Mouse (Mus musculus): ENCODE measurements at regions not wholly inside any gene's neighbourhood (a gene's known extent, or its start where the extent isn't known, plus 50 kb on each side); places are given as distances from the start of the nearest gene placed in this dataset.

DNA sequence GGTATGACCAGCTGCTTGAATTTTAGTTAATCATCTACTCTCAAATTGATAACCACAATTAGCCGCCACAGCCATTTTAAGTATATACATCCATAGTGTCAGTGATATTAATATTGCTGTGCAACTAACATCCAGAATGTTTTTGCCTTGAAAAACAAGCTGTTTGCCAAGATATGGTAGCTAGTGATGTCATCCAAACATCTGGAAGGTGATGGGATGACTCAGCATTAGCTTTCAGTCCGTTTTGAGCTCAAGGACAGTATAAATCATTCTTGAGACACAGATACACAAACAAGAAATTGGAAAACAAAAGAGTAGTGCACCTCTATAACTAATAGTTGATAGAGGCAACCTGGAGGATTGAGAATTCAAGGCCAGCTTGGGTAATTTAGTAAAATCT lies 146.7 kb upstream of the Amot start:
- Histone ChIP-seq H3K36me3 (ENCODE audit: control insufficient read depth in 1 of 2, insufficient read depth in 2 of 2, low read length in 2 of 2) (peaks cover 0 to 3% of the 10 kb centered on the region in 2 experiments; a peak in 1 of 4 replicates), H3K4me1 (ENCODE audit: control insufficient read depth in 1 of 2, insufficient read depth in 2 of 2, low read length in 2 of 2) (no peaks in the 10 kb centered on the region), H3K79me2 (ENCODE audit: control insufficient read depth, insufficient read depth, low read length, poor library complexity) (no peaks in the 10 kb centered on the region), H3K27me3 (ENCODE audit: control insufficient read depth in 1 of 2, insufficient read depth in 2 of 2, low read length in 2 of 2) (no peaks in the 10 kb centered on the region), H3K4me3 (ENCODE audit: control insufficient read depth in 1 of 2, insufficient read depth in 1 of 2, low read depth in 2 of 2, low read length in 2 of 2) (no peak overlapping the region), H3K9me3 (replicated peaks; ENCODE audit: insufficient read depth, low read length) (no peaks in the 10 kb centered on the region), H3K9ac (ENCODE audit: control insufficient read depth, low read depth, low read length, poor library complexity, severe bottlenecking) (no peak overlapping the region), H3K27ac (ENCODE audit: control insufficient read depth, low read depth, low read length) (no peak overlapping the region)
- no peak for TF ChIP-seq ZNF384 (IDR thresholded peaks at IDR 0.05; ENCODE audit: low read depth, low read length)
- TF ChIP-seq EP300 (IDR thresholded peaks at IDR 0.05; ENCODE audit: low read depth in 1 of 2, low read length in 2 of 2) = no peak
- no peak for TF ChIP-seq MAFK (IDR thresholded peaks at IDR 0.05; ENCODE audit: borderline replicate concordance, low read depth, low read length)
- 0 out of 2 replicates have a peak, but pooled peaks have one; percentile 12 for TF ChIP-seq ETS1 (IDR thresholded peaks at IDR 0.05; ENCODE audit: low read depth, low read length)
- no peak for TF ChIP-seq MXI1 (IDR thresholded peaks at IDR 0.05; ENCODE audit: low read depth, low read length)
- TF ChIP-seq TBP (IDR thresholded peaks at IDR 0.05; ENCODE audit: low read depth, low read length) = no peak
- DNase-seq (ENCODE audit: low read depth, low spot score) = peak; percentile 17

DNA sequence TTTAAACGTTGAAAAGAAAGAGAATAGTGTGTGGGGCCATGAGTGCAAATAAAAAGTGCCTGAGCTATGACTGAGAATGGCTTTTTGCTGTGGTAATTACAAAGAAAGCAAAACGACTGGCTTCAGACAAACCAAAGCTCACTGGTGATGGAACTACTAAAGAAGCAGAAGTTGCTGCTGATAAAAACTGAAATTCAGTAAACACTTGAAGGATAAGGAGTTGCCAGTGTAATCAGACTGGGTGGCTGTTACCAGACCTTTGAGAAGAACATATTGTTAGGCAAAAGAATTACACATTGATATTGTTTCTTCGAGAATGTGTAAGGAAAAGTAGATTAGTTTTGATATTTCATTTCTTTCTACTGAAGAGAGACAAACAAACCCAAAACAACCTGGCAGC lies 114.7 kb upstream of the Amot start:
- H3K4me1 ChIP-seq (ENCODE audit: control insufficient read depth in 1 of 2, insufficient read depth in 2 of 2, low read length in 2 of 2) = peaks cover 0 to 4% of the 10 kb centered on the region in 2 experiments; a peak in 1 of 4 replicates
- no peak overlapping the region for H3K27ac ChIP-seq (ENCODE audit: control insufficient read depth, low read depth, low read length)
- DNase-seq (ENCODE audit: low read depth, low spot score) = peak; percentile 55
- no peaks in the 10 kb centered on the region for H3K27me3 ChIP-seq (ENCODE audit: control insufficient read depth in 1 of 2, insufficient read depth in 2 of 2, low read length in 2 of 2)
- H3K36me3 ChIP-seq (ENCODE audit: control insufficient read depth in 1 of 2, insufficient read depth in 2 of 2, low read length in 2 of 2) = peaks cover 0 to 6% of the 10 kb centered on the region in 2 experiments; a peak in 2 of 4 replicates
- H3K79me2 ChIP-seq (ENCODE audit: control insufficient read depth, insufficient read depth, low read length, poor library complexity) = no peaks in the 10 kb centered on the region
- H3K9ac ChIP-seq (ENCODE audit: control insufficient read depth, low read depth, low read length, poor library complexity, severe bottlenecking) = no peak overlapping the region
- no peaks in the 10 kb centered on the region for H3K9me3 ChIP-seq (replicated peaks; ENCODE audit: insufficient read depth, low read length)
- H3K4me3 ChIP-seq (ENCODE audit: control insufficient read depth in 1 of 2, insufficient read depth in 1 of 2, low read depth in 2 of 2, low read length in 2 of 2) = no peak overlapping the region
- TF ChIP-seq TCF12 (IDR thresholded peaks at IDR 0.05; ENCODE audit: low read depth, low read length) = 0 out of 2 replicates have a peak, but pooled peaks have one; percentile 15
- TF ChIP-seq RAD21 (IDR thresholded peaks at IDR 0.05; ENCODE audit: low read depth, low read length) = no peak
- TF ChIP-seq MAZ (IDR thresholded peaks at IDR 0.05; ENCODE audit: low read depth, low read length) = no peak
- TF ChIP-seq CHD1 (IDR thresholded peaks at IDR 0.05; ENCODE audit: low read depth, low read length) = no peak
- TF ChIP-seq TBP (IDR thresholded peaks at IDR 0.05; ENCODE audit: low read depth, low read length) = no peak
- no peak for TF ChIP-seq MAFK (IDR thresholded peaks at IDR 0.05; ENCODE audit: borderline replicate concordance, low read depth, low read length)
- TF ChIP-seq GATA1 (IDR thresholded peaks at IDR 0.05; ENCODE audit: low read depth, low read length) = peak; percentile 61
- no peak for TF ChIP-seq CHD2 (IDR thresholded peaks at IDR 0.05; ENCODE audit: low read length)
- TF ChIP-seq ZC3H11A (IDR thresholded peaks at IDR 0.05; ENCODE audit: low read depth, low read length) = no peak
- TF ChIP-seq NRF1 (IDR thresholded peaks at IDR 0.05; ENCODE audit: insufficient read depth, low read depth, low read length, poor library complexity, severe bottlenecking) = no peak
- no peak for TF ChIP-seq SMC3 (IDR thresholded peaks at IDR 0.05; ENCODE audit: low read depth, low read length)
- TF ChIP-seq SIN3A (IDR thresholded peaks at IDR 0.05; ENCODE audit: low read length) = no peak
- TF ChIP-seq CTCF (IDR thresholded peaks at IDR 0.05 in 2 of 3, conservative IDR thresholded peaks at IDR 0.05 in 1 of 3; ENCODE audit: control insufficient read depth in 1 of 3, insufficient read depth in 1 of 3, low read depth in 2 of 3, low read length in 3 of 3, poor library complexity in 1 of 3, severe bottlenecking in 1 of 3) = no peak
- peak; percentile 49 to 71; a peak in 3 of 4 replicates for TF ChIP-seq EP300 (IDR thresholded peaks at IDR 0.05; ENCODE audit: low read depth in 1 of 2, low read length in 2 of 2)
- no peak for TF ChIP-seq ZKSCAN1 (IDR thresholded peaks at IDR 0.05; ENCODE audit: low read depth, low read length)
- no peak for TF ChIP-seq MEF2A (IDR thresholded peaks at IDR 0.05; ENCODE audit: extremely low read depth, insufficient replicate concordance, low read depth, low read length, poor library complexity, severe bottlenecking)
- no peak for TF ChIP-seq GABPA (IDR thresholded peaks at IDR 0.05; ENCODE audit: low read depth, low read length)
- TF ChIP-seq RCOR1 (IDR thresholded peaks at IDR 0.05; ENCODE audit: low read depth, low read length) = peak; percentile 54; the same call in 1 of the 2 replicates
- TF ChIP-seq ZNF384 (IDR thresholded peaks at IDR 0.05; ENCODE audit: low read depth, low read length) = no peak
- TF ChIP-seq ELF1 (IDR thresholded peaks at IDR 0.05; ENCODE audit: low read depth, low read length) = no peak
- TF ChIP-seq KAT2A (conservative IDR thresholded peaks at IDR 0.05; ENCODE audit: low read depth, low read length) = no peak
- TF ChIP-seq USF2 (IDR thresholded peaks at IDR 0.05; ENCODE audit: borderline replicate concordance in 1 of 2, insufficient read depth in 1 of 2, low read depth in 1 of 2, low read length in 2 of 2) = no peak
- no peak for TF ChIP-seq POLR2AphosphoS2 (IDR thresholded peaks at IDR 0.05; ENCODE audit: low read length)
- no peak for TF ChIP-seq MYB (IDR thresholded peaks at IDR 0.05; ENCODE audit: low read depth, low read length)
- TF ChIP-seq HCFC1 (IDR thresholded peaks at IDR 0.05; ENCODE audit: low read depth, low read length) = no peak
- no peak for TF ChIP-seq MXI1 (IDR thresholded peaks at IDR 0.05; ENCODE audit: low read depth, low read length)
- no peak for TF ChIP-seq E2F4 (IDR thresholded peaks at IDR 0.05; ENCODE audit: borderline replicate concordance, low read depth, low read length)
- TF ChIP-seq ETS1 (IDR thresholded peaks at IDR 0.05; ENCODE audit: low read depth, low read length) = no peak
- no peak for TF ChIP-seq UBTF (IDR thresholded peaks at IDR 0.05; ENCODE audit: borderline replicate concordance, insufficient read depth, low read depth, low read length)
- no peak for TF ChIP-seq POLR2A (IDR thresholded peaks at IDR 0.05; ENCODE audit: control insufficient read depth in 1 of 2, insufficient read depth in 1 of 2, low read depth in 1 of 2, low read length in 2 of 2, poor library complexity in 1 of 2)
- no peak for TF ChIP-seq JUND (IDR thresholded peaks at IDR 0.05; ENCODE audit: low read depth, low read length)
